In the genomic region with DNA sequence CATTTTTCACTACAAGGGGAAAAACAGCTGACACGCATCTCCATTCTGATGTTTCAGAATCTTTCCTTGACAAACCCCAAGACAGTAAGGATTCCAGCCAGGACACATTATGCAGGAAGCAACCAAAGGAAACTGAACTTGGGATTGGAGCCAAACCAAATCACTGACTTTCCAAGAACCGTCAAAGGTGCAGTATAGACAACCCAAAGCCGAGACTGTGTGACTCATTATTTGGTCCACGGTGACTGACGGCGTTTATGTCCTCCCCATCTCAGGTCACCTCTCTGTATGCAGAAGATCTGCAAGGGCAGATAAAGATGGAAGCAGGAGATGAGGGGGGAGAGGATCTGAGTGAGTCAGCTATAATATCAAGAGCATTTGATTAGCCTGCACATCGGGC, we compare ENCODE assay signal across 31 mouse cellular contexts.
DNase-seq lines count a peak whose midpoint lies in the region; ATAC-seq lines count a peak whose summit lies in the region.
"Had no signal": no experiment of that assay in that cellular context is flagged by ENCODE, and none has a peak within 500 bp of the region (broad histone marks: within the 10 kb centered on the region; RNA-seq: fewer than 3 reads in every experiment).

No protein-coding gene starts in this region.

- H3K36me3 ChIP-seq in heart, embryonic 15.5 days: 0 out of 2 replicates have a peak, but pooled peaks cover 6% of the 10 kb centered on the region
- H3K36me3 ChIP-seq: embryonic facial prominence, embryonic 10.5 days; embryonic facial prominence, embryonic 15.5 days; hindbrain, embryonic 13.5 days; liver, embryonic 15.5 days; midbrain, embryonic 12.5 days; neural tube, embryonic 12.5 days had no signal

- DNase-seq in heart, postnatal 4 days: no peak
- peak; percentile 33 for DNase-seq in retina, postnatal 7 days (ENCODE audit: low read depth, low spot score)
- no peak for DNase-seq in retina, embryonic 14.5 days (ENCODE audit: low spot score)
- peak; percentile 30 for DNase-seq in MN1 (ENCODE audit: low spot score)
- DNase-seq in ovary, postnatal 10 days (ENCODE audit: low spot score): no peak
- DNase-seq: adrenal gland, postnatal 25 days; cerebellum, adult 18-20 months; cerebellum, postnatal 25 days; gastrocnemius, postnatal 25 days; heart, postnatal 36 days; kidney, adult 8-10 months; kidney, postnatal 4 days; lung, embryonic 14.5 days; right cerebral cortex, postnatal 4 days; thymus, adult 18-20 months; thymus, postnatal 25 days had no signal

- ATAC-seq in heart, embryonic 15.5 days (replicated peaks; ENCODE audit: insufficient number of reproducible peaks, insufficient read depth, low FRiP score, low read depth): peak; percentile 43; the same call in 1 of the 2 replicates
- no peak for ATAC-seq in granulocyte monocyte progenitor cell, adult 5-6 weeks (replicated peaks; ENCODE audit: poor library complexity, severe bottlenecking)
- ATAC-seq: CD4-positive, CD25-positive, alpha-beta regulatory T cell, adult 4 months; forebrain, embryonic 13.5 days; intestine, embryonic 16.5 days had no signal

- no peak overlapping the region for H3K27ac ChIP-seq in heart, embryonic 15.5 days
- H3K27ac ChIP-seq: embryonic facial prominence, embryonic 10.5 days; embryonic facial prominence, embryonic 15.5 days; forebrain, embryonic 13.5 days; heart, embryonic 10.5 days; hindbrain, embryonic 13.5 days; kidney, postnatal 0 days; liver, embryonic 15.5 days; midbrain, embryonic 12.5 days; neural tube, embryonic 12.5 days; stomach, postnatal 0 days had no signal

- peaks cover 12% of the 10 kb centered on the region for H3K4me1 ChIP-seq in heart, embryonic 15.5 days (replicated peaks)
- H3K4me1 ChIP-seq: embryonic facial prominence, embryonic 15.5 days; liver, embryonic 15.5 days had no signal

- no peaks in the 10 kb centered on the region for H3K9me3 ChIP-seq in heart, embryonic 15.5 days (replicated peaks)
- H3K9me3 ChIP-seq: embryonic facial prominence, embryonic 15.5 days; heart, embryonic 10.5 days; liver, embryonic 15.5 days had no signal

- H3K27me3 ChIP-seq in heart, embryonic 15.5 days: no peaks in the 10 kb centered on the region
- H3K27me3 ChIP-seq: embryonic facial prominence, embryonic 15.5 days; forebrain, embryonic 13.5 days; hindbrain, embryonic 13.5 days; liver, embryonic 15.5 days; midbrain, embryonic 12.5 days; neural tube, embryonic 12.5 days had no signal

- no peak overlapping the region for H3K4me2 ChIP-seq in heart, embryonic 15.5 days
- H3K4me2 ChIP-seq: embryonic facial prominence, embryonic 15.5 days; forebrain, embryonic 13.5 days; hindbrain, embryonic 13.5 days; liver, embryonic 15.5 days; lung, embryonic 14.5 days; midbrain, embryonic 12.5 days; neural tube, embryonic 12.5 days had no signal

- no peak overlapping the region for H3K9ac ChIP-seq in heart, embryonic 15.5 days
- H3K9ac ChIP-seq: embryonic facial prominence, embryonic 15.5 days; forebrain, embryonic 13.5 days; hindbrain, embryonic 13.5 days; liver, embryonic 15.5 days; lung, embryonic 14.5 days; midbrain, embryonic 12.5 days; neural tube, embryonic 12.5 days had no signal

- 66% methylated on average over 7 of the region's 7 CpGs for WGBS in heart, embryonic 15.5 days

- no peak overlapping the region for H3K4me3 ChIP-seq in heart, embryonic 15.5 days
- H3K4me3 ChIP-seq: embryonic facial prominence, embryonic 10.5 days; embryonic facial prominence, embryonic 15.5 days; forebrain, embryonic 13.5 days; heart, embryonic 10.5 days; hindbrain, embryonic 13.5 days; liver, embryonic 15.5 days; midbrain, embryonic 12.5 days; myocyte; neural tube, embryonic 12.5 days had no signal

Comparison
In these comparisons a context has a peak if more than half of its experiments do, and no peak if none do; other contexts are left out.
1. DNase-seq: peak in retina, postnatal 7 days (single experiment) and MN1 (single experiment); none in heart, postnatal 4 days (single experiment), retina, embryonic 14.5 days (single experiment) and ovary, postnatal 10 days (single experiment).